ENCODE assay signal across 9 mouse cellular contexts in genomic region chr11:44620694-44621446, GRCm38 (mm10). TPM values are rescaled to one million over a fixed set of nuclear protein-coding genes. Genes with fewer than 3 reads are reported as not detected.
DNase-seq lines count a peak whose midpoint lies in the region; ATAC-seq lines count a peak whose summit lies in the region.
"Had no signal": no experiment of that assay in that cellular context is flagged by ENCODE, and none has a peak within 500 bp of the region (broad histone marks: within the 10 kb centered on the region; RNA-seq: fewer than 3 reads in every experiment).

No protein-coding gene starts in this region.

- H3K4me1 ChIP-seq in limb, embryonic 13.5 days: peaks cover 36% of the 10 kb centered on the region

- peak overlapping the region; percentile 98 for H3K9ac ChIP-seq in limb, embryonic 13.5 days

- peak overlapping the region; percentile 99 for H3K27ac ChIP-seq in limb, embryonic 13.5 days

- H3K4me2 ChIP-seq in limb, embryonic 13.5 days (replicated peaks): peak overlapping the region; percentile 80

- H3K4me3 ChIP-seq in limb, embryonic 13.5 days: peak overlapping the region; percentile 73

- peak; percentile 48 for DNase-seq in cerebellum, adult 11-12 months
- no peak for DNase-seq in cerebellum, adult 9-10 months
- DNase-seq in ES-CJ7 (ENCODE audit: low read depth, low spot score): peak; percentile 54
- peak; percentile 27 to 36 for DNase-seq in gastrocnemius, postnatal 4 days (ENCODE audit: low spot score in 2 of 2)
- no peak for DNase-seq in left cerebral cortex, adult 18-20 months (ENCODE audit: low spot score in 2 of 2)
- DNase-seq in right cerebral cortex, postnatal 14 days: no peak
- DNase-seq in ovary, postnatal 36 days (ENCODE audit: low spot score): no peak
- DNase-seq: right cerebral cortex, postnatal 4 days had no signal

- no peak for ATAC-seq in limb, embryonic 13.5 days (ENCODE audit: low FRiP score, low read depth)

- WGBS in limb, embryonic 13.5 days: 31% methylated on average over 19 of the region's 19 CpGs

- H3K27me3 ChIP-seq in limb, embryonic 13.5 days: peaks cover 36% of the 10 kb centered on the region

- H3K9me3 ChIP-seq in limb, embryonic 13.5 days: no peaks in the 10 kb centered on the region

- H3K36me3 ChIP-seq in limb, embryonic 13.5 days: peaks cover 16% of the 10 kb centered on the region

RNA-seq across cellular contexts. Expression of gene Ebf1, which starts 3.8 kb away (rescaled TPM):
- 10 to 100 TPM; 55.7 to 56.6 TPM for total RNA-seq in gastrocnemius, postnatal 4 days (2021)
- polyA plus RNA-seq in limb, embryonic 13.5 days (2015; fragmentation: Nextera tagmentation; extraction: Ambion mirVana): 103 and 126 TPM in 2 replicates
- total RNA-seq in left cerebral cortex, adult 18-20 months (2021): 1 to 10 TPM; 3.6 to 4.7 TPM

Comparison
In these comparisons a context has a peak if more than half of its experiments do, and no peak if none do; other contexts are left out.
1. DNase-seq: peak in cerebellum, adult 11-12 months (single experiment), ES-CJ7 (single experiment) and gastrocnemius, postnatal 4 days (2 of 2); none in cerebellum, adult 9-10 months (single experiment), left cerebral cortex, adult 18-20 months (0 of 2), right cerebral cortex, postnatal 14 days (single experiment) and ovary, postnatal 36 days (single experiment).
2. RNA of gene Ebf1, which starts 3.8 kb away (total RNA-seq): 55.7 to 56.6 TPM in gastrocnemius, postnatal 4 days; 3.6 to 4.7 TPM in left cerebral cortex, adult 18-20 months; every median in the first group is over 4 times any median in the second.